Mouse (Mus musculus): ENCODE measurements around the gene Fdxacb1. TPM values are rescaled to one million over a fixed set of nuclear protein-coding genes. Genes with fewer than 3 reads are reported as not detected.

Fdxacb1 gene
- polyA plus RNA-seq, 1 experiment from 2014 or later = 11.8 TPM

DNA sequence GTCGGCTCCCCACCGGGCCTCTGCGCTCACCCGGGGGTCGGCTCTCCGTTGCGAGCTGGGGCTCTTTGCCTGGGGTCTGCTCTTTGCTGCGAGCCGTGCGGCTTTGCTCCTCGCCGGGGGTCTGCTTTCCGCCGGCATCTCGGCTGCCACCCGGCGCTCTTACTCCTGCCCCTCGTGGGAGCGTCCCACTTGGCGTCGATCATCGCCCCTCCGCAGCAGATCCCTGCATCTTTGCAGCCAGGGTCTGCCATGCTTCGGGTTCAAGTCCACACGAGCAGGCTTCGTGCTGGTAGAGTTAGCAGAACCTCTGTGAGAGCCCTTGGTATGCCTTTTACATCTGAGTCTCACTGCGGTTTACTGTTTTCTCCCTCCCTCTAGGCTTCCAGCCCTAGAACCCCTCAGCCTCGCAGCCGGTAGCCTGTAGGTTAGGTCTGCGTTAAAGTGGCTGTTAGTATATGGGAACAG is 7.7 kb downstream of the Fdxacb1 start:
- under 1% methylated on average over 29 of the region's 30 CpGs for WGBS (ENCODE audit: insufficient replicate concordance)
- H3K36me3 ChIP-seq = peaks cover 33% of the 10 kb centered on the region
- peak overlapping the region; percentile 96 for H3K4me2 ChIP-seq
- no peaks in the 10 kb centered on the region for H3K9me3 ChIP-seq (replicated peaks)
- peak; percentile 45 for ATAC-seq (ENCODE audit: low read depth)
- H3K4me3 ChIP-seq (replicated peaks) = peak overlapping the region; percentile 94
- DNase-seq = no peak
- no peaks in the 10 kb centered on the region for H3K27me3 ChIP-seq
- peaks cover 40% of the 10 kb centered on the region for H3K4me1 ChIP-seq (replicated peaks)
- H3K9ac ChIP-seq = peak overlapping the region; percentile 90
- H3K27ac ChIP-seq = peak overlapping the region; percentile 78

DNA sequence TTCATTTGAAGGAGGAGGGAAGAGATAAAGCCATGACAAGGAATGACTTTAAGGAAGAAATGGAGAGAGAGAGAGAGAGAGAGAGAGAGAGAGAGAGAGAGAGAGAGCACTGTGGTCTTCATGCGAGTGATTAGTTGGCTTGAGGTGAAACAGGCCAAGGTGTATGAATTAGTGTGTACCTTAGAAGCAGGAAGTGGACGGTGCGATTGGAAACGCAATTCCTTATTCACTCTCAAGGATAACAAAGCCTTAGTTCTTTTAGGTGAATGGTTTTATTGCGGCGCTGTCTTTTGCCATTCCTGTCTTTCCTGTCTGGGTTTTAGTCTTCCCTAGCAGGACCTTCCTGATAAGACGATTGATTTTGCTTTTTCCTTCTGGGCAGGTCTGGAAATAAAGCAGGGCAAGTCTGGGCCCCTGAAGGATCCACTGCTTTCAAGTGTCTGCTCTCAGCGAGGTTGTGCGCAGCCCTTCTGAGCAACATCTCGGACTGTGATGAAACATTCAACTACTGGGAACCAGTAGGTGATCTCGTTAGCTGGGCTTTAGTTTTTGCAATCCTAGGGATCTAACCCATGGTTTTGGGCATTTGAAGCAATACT is 8.2 kb downstream of the Fdxacb1 start:
- Histone ChIP-seq H3K4me1 (replicated peaks) (peaks cover 40% of the 10 kb centered on the region), H3K9ac (peak overlapping the region; percentile 90), H3K27me3 (no peaks in the 10 kb centered on the region), H3K4me2 (peak overlapping the region; percentile 96), H3K9me3 (replicated peaks) (no peaks in the 10 kb centered on the region), H3K36me3 (peaks cover 32% of the 10 kb centered on the region), H3K27ac (no peak overlapping the region), H3K4me3 (replicated peaks) (peak overlapping the region; percentile 94)
- ATAC-seq (ENCODE audit: low read depth) = no peak
- 54% methylated on average over 11 of the region's 11 CpGs for WGBS (ENCODE audit: insufficient replicate concordance)
- DNase-seq = no peak

DNA sequence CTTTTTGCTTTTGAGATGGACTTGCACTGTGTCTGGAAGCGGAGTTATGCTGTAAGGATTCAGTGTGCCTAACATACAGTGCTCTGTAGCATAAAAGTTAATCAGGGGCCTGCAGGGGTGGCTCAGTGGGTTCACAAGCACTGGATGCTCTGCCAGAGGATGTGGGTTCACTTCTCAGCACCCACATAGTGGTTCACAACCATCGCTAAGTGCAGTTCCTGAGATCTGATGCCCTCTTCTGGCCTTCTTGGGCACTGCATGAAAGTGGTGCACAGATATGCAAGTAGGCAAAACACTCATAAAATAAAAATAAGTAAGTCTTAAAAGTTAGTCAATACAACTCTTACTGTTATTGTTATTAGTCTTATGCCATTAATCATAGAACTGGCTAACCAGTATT is 14.1 kb downstream of the Fdxacb1 start:
- DNase-seq = peak; percentile 31
- Histone ChIP-seq H3K27ac (no peak overlapping the region), H3K4me1 (replicated peaks) (no peaks in the 10 kb centered on the region), H3K36me3 (peaks cover 66% of the 10 kb centered on the region), H3K9me3 (replicated peaks) (no peaks in the 10 kb centered on the region), H3K27me3 (no peaks in the 10 kb centered on the region), H3K4me3 (replicated peaks) (no peak overlapping the region), H3K9ac (no peak overlapping the region), H3K4me2 (no peak overlapping the region)
- WGBS (ENCODE audit: insufficient replicate concordance) = 71% methylated on average over 2 of the region's 2 CpGs
- ATAC-seq (ENCODE audit: low read depth) = no peak

DNA sequence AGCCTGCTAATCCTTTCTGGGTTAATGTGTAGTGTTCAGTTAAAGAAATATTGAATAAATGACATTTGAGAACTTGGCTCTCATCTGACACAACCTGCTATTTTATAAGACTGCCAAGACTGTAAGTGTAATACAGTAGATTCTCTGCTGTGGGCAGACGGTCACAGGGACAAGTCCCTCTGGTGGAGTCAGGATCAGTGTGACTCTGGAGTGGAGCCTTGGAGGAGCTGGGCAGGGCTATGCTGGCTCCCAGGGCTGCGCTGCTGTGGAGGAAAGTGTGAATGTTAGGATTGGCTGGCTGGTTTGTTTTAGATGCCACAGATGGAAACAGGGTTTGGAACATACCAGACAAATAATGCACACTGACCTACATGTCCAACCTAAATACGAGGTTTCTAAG is 27.2 kb downstream of the Fdxacb1 start:
- ATAC-seq (ENCODE audit: low read depth) = no peak
- Histone ChIP-seq H3K4me3 (replicated peaks) (no peak overlapping the region), H3K27ac (no peak overlapping the region), H3K9me3 (replicated peaks) (no peaks in the 10 kb centered on the region), H3K4me2 (no peak overlapping the region), H3K27me3 (no peaks in the 10 kb centered on the region), H3K36me3 (peaks cover 34% of the 10 kb centered on the region), H3K9ac (no peak overlapping the region), H3K4me1 (replicated peaks) (no peaks in the 10 kb centered on the region)
- WGBS (ENCODE audit: insufficient replicate concordance) = 80% methylated on average over 3 of the region's 3 CpGs
- no peak for DNase-seq

DNA sequence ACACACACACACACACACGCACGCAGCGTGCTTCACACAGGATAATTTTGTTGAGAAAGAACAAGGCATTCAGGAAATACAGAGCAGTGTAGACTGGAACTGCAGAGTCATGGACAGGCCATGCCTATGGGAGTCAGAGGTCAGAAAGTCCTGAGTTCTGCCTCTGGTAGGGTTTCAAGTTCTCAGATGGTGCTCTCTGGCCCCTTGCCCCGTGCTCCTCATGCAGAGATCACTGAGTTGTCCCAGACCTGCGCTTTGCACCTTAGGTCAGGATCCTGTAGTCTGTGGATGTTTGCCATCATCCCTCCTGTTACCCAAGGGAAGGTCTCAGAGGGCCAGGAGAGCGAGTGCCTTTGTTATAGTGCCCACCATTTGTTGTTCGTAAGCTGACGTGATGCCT is 28.7 kb downstream of the Fdxacb1 start:
- no peak for DNase-seq
- no peaks in the 10 kb centered on the region for H3K27me3 ChIP-seq
- no peaks in the 10 kb centered on the region for H3K9me3 ChIP-seq (replicated peaks)
- H3K4me2 ChIP-seq = no peak overlapping the region
- H3K9ac ChIP-seq = no peak overlapping the region
- H3K27ac ChIP-seq = no peak overlapping the region
- no peak overlapping the region for H3K4me3 ChIP-seq (replicated peaks)
- 86% methylated on average over 8 of the region's 8 CpGs for WGBS (ENCODE audit: insufficient replicate concordance)
- peaks cover 7% of the 10 kb centered on the region for H3K4me1 ChIP-seq (replicated peaks)
- ATAC-seq (ENCODE audit: low read depth) = no peak
- H3K36me3 ChIP-seq = peaks cover 27% of the 10 kb centered on the region

DNA sequence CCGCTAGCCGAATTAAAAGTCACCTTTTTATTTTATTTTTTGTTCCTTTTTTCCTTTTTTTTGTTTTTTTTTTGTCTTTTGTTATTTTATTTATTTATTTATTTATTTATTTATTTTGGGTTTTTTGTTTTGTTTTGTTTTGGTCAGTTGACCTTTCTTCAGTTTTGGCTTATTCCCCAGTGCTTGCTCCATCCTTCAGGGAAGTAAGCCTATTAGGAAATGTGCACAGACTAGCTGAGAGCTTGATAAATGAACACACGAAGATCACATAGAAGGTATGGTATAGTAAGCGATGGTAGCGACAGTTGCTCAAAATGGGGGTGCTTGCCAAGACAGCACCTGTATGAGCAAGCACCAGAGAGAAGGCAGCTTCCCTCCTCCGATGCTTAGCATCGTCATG is 29.6 kb downstream of the Fdxacb1 start:
- no peak for ATAC-seq (ENCODE audit: low read depth)

DNA sequence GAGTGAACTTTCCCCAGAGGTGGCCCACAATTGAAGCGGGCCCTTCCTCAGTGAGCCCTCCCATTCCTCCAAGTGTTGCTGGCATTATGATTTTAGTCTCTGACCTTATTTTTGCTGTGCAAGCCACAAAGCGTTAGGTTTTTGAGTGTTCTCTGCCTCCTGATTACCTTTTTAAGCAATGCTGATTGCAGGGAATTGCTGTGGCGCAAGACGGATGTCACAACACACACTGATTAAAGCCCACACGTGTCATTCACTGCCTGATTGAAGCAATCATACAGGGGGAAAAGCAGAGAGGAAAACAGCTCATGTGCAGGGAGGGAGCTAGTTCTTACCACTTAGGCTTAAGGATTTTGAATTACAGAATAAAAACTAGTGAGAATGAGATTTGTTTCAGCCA is 30.3 kb downstream of the Fdxacb1 start:
- Histone ChIP-seq H3K4me1 (replicated peaks) (peaks cover 23% of the 10 kb centered on the region), H3K4me2 (no peak overlapping the region), H3K36me3 (peaks cover 30% of the 10 kb centered on the region), H3K27ac (no peak overlapping the region), H3K4me3 (replicated peaks) (no peak overlapping the region), H3K27me3 (no peaks in the 10 kb centered on the region), H3K9ac (no peak overlapping the region), H3K9me3 (replicated peaks) (no peaks in the 10 kb centered on the region)
- WGBS (ENCODE audit: insufficient replicate concordance) = 74% methylated on average over 5 of the region's 5 CpGs
- DNase-seq = no peak
- no peak for ATAC-seq (ENCODE audit: low read depth)

More for the DNA sequence above, 29.6 kb downstream of the Fdxacb1 start:
- H3K4me2 ChIP-seq = no peak overlapping the region
- no peaks in the 10 kb centered on the region for H3K27me3 ChIP-seq
- H3K9me3 ChIP-seq (replicated peaks) = no peaks in the 10 kb centered on the region
- DNase-seq = no peak
- H3K4me1 ChIP-seq (replicated peaks) = peaks cover 15% of the 10 kb centered on the region
- no peak overlapping the region for H3K27ac ChIP-seq
- 86% methylated on average over 7 of the region's 7 CpGs for WGBS (ENCODE audit: insufficient replicate concordance)
- H3K36me3 ChIP-seq = peaks cover 25% of the 10 kb centered on the region
- no peak overlapping the region for H3K4me3 ChIP-seq (replicated peaks)
- H3K9ac ChIP-seq = no peak overlapping the region

DNA sequence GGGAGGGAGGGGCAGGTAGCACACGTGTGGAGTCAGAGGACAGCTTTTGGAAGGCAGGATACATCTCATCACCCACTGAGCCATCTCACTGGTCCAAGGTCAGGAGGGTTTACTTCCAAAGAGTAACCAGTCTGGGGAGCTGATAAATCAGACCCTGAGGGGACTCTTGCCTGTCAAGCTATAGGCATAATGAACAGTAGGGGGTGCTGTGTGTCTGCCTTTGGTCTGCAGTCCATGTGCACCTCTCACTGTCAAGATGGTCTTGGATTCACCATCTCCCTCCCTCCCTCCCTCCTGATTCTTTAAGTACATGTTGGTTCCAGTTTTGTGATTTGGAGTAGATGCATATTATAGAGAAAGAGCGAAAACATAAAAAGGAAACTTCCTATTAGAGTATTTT is 32.9 kb downstream of the Fdxacb1 start:
- no peak for ATAC-seq (ENCODE audit: low read depth)
- 39% methylated on average over 2 of the region's 2 CpGs for WGBS (ENCODE audit: insufficient replicate concordance)
- H3K36me3 ChIP-seq = peaks cover 37% of the 10 kb centered on the region
- H3K27ac ChIP-seq = peak overlapping the region; percentile 92; the same call in 1 of the 2 replicates
- H3K4me3 ChIP-seq (replicated peaks) = no peak overlapping the region
- H3K9me3 ChIP-seq (replicated peaks) = no peaks in the 10 kb centered on the region
- H3K4me2 ChIP-seq = no peak overlapping the region
- H3K9ac ChIP-seq = no peak overlapping the region
- H3K27me3 ChIP-seq = no peaks in the 10 kb centered on the region
- peak; percentile 72 for DNase-seq
- peaks cover 43% of the 10 kb centered on the region for H3K4me1 ChIP-seq (replicated peaks)

DNA sequence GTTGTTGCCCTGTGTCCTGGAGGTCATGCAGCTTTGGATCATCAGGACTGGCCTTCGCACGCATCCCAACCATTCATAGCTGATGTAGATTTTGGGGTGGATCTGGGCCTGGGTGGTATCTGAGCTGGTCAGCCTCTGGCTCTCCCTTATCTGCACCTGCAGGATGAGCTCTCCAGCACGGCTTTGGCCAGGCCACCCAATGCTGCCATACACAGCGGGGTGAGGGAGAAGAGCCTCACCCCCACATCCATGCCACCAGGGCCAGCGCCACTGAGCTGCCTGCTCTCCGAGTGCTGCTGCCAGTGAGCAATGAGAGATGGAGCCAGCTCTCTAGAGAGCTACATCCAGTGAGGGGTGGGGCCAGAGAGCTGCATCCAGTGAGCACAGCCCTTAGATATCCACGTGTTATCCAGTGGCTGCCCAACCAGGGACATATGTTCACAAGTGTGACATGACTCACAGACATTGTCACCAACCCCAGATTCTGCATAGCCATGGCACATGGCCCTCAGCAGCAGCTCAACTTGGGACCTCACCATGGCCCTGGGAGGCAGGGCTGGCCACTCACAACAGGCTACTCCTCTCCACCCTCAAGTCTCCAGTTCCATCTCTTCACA is 35.1 kb downstream of the Fdxacb1 start:
- WGBS (ENCODE audit: insufficient replicate concordance) = 37% methylated on average over 7 of the region's 7 CpGs
- H3K27ac ChIP-seq = peak overlapping the region; percentile 92
- ATAC-seq (ENCODE audit: low read depth) (peak; percentile 99), DNase-seq (peak; percentile 82)
- H3K4me3 ChIP-seq (replicated peaks) = no peak overlapping the region; the same call in 1 of the 2 replicates
- H3K9me3 ChIP-seq (replicated peaks) = no peaks in the 10 kb centered on the region
- H3K4me1 ChIP-seq (replicated peaks) = peaks cover 56% of the 10 kb centered on the region
- peak overlapping the region; percentile 61 for H3K9ac ChIP-seq
- peak overlapping the region; percentile 48 for H3K4me2 ChIP-seq
- peaks cover 53% of the 10 kb centered on the region for H3K36me3 ChIP-seq
- no peaks in the 10 kb centered on the region for H3K27me3 ChIP-seq

DNA sequence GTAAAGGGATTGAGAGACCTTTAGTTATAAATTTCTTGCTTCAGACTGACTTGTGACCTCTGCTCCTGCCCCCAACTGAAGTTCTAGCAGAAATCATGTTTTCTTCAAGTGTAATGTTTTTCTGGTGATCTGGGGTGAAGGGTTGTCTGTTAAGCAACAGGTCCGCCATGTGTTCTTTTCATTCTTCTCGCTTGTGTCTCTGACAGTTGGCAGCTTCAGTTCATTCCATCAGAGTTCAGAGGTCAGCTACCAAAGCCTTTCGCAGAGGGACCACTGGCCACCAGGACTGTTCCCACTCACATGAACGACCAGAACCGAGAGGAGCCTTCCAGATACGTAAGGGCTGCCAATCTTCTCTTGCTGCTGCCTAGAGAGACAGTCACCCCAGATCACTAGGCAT is 40.4 kb downstream of the Fdxacb1 start:
- DNase-seq (no peak), ATAC-seq (ENCODE audit: low read depth) (no peak)
- H3K27ac ChIP-seq = peak overlapping the region; percentile 87
- H3K4me2 ChIP-seq = no peak overlapping the region
- WGBS (ENCODE audit: insufficient replicate concordance) = 86% methylated on average over 6 of the region's 6 CpGs
- H3K9me3 ChIP-seq (replicated peaks) = no peaks in the 10 kb centered on the region
- H3K9ac ChIP-seq = no peak overlapping the region
- no peak overlapping the region for H3K4me3 ChIP-seq (replicated peaks)
- no peaks in the 10 kb centered on the region for H3K27me3 ChIP-seq
- peaks cover 83% of the 10 kb centered on the region for H3K4me1 ChIP-seq (replicated peaks)
- peaks cover 58% of the 10 kb centered on the region for H3K36me3 ChIP-seq

DNA sequence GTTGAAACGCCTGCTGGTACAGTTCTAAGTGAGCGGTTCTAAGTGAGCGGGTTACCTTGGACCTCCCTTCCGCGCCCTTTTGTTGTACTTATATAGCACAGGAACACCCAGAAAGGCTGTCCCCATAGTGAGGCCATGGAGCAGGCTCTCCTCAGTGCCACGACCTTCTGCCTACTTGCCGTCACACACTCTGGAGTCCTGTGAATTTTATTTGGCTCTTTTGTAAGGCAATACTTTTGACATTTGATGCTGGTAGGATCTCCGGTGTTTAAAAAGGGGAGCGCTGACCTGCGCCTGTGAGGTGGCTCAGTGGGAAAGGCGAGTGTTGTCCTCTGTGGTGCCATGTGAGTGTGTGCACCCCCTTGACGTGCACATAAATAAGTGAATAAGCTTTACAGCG is 41.1 kb downstream of the Fdxacb1 start:
- WGBS (ENCODE audit: insufficient replicate concordance) = 91% methylated on average over 13 of the region's 13 CpGs
- ATAC-seq (ENCODE audit: low read depth) (no peak), DNase-seq (no peak)
- peaks cover 83% of the 10 kb centered on the region for H3K4me1 ChIP-seq (replicated peaks)
- H3K27ac ChIP-seq = peak overlapping the region; percentile 87
- H3K9me3 ChIP-seq (replicated peaks) = no peaks in the 10 kb centered on the region
- H3K36me3 ChIP-seq = peaks cover 53% of the 10 kb centered on the region
- H3K27me3 ChIP-seq = no peaks in the 10 kb centered on the region
- H3K9ac ChIP-seq = no peak overlapping the region
- no peak overlapping the region for H3K4me2 ChIP-seq
- H3K4me3 ChIP-seq (replicated peaks) = no peak overlapping the region

DNA sequence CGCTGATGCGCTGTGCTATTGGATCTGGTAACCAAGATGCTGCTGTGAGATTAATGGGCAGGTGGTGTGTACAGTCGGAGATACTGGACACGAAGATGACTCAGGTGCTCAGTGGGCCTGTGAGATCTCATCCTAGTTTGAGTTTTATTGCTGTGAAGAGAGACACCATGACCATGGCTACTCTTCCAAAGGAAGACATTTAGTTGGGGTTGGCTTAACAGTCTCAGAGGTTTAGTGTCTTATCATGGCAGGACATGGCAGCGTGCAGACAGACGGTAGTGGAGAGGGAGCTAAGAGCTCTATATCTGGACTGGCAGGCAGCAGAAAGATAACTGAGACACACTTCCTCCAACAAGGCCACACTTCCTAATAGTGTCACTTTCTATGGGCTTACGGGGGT is 43.2 kb downstream of the Fdxacb1 start:
- H3K27me3 ChIP-seq = no peaks in the 10 kb centered on the region
- ATAC-seq (ENCODE audit: low read depth) = peak; percentile 91
- DNase-seq = peak; percentile 77
- peak overlapping the region; percentile 45 for H3K4me2 ChIP-seq
- peak overlapping the region; percentile 59 for H3K9ac ChIP-seq
- peak overlapping the region; percentile 96 for H3K27ac ChIP-seq
- H3K9me3 ChIP-seq (replicated peaks) = no peaks in the 10 kb centered on the region
- no peak overlapping the region for H3K4me3 ChIP-seq (replicated peaks)
- 28% methylated on average over 7 of the region's 7 CpGs for WGBS (ENCODE audit: insufficient replicate concordance)
- H3K4me1 ChIP-seq (replicated peaks) = peaks cover 87% of the 10 kb centered on the region
- peaks cover 53% of the 10 kb centered on the region for H3K36me3 ChIP-seq

All from liver, embryonic 13.5 days (tissue).